Mouse (Mus musculus) left cerebral cortex, postnatal 4 days (tissue): ENCODE results near the gene Mad1l1. TPM values are rescaled to one million over a fixed set of nuclear protein-coding genes. Genes with fewer than 3 reads are reported as not detected.
A peak's percentile ranks its signal among the peaks of the same experiment; 100 is the strongest.

Experiments used
- DNase-seq: peaks from one replicate; pipeline ENCODE4 v3.0.0-alpha.2; 2022
- intact Hi-C: fragments of 180-260 bp; cut with DNase I; formaldehyde crosslinking; loops from one replicate; pipeline ENCODE4 v1.15.1; 2025
- total RNA-seq, 2 experiments: library from RNA; stranded (reverse); gene quantifications; 2 replicates each; pipeline ENCODE4 v1.2.3; 2021

Gene Mad1l1
- total RNA-seq, 2 experiments from 2014 or later = 24.1 to 24.7 TPM

DNA sequence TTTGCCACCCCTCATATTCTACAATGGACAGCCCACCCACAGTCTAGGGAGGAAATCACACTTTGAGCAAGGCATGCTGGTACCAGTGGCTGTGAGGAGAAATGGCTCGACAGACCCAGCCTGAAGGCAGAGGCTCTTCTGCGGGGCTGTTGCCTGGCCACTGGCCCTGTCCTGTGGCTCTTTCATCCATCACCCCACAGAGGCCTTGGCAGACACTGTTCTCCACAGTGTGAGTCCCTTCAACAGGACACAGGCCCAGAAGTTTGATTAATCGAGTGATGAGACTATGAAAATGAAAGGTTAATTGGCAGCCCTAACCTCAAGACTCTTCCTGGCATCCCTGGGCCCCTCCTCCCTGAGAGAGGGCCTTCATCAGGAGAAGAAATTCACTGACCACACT, 253.3 kb downstream of the Mad1l1 start:
- DNase-seq = peak; percentile 63
- intact Hi-C loops = no loop called here

DNA sequence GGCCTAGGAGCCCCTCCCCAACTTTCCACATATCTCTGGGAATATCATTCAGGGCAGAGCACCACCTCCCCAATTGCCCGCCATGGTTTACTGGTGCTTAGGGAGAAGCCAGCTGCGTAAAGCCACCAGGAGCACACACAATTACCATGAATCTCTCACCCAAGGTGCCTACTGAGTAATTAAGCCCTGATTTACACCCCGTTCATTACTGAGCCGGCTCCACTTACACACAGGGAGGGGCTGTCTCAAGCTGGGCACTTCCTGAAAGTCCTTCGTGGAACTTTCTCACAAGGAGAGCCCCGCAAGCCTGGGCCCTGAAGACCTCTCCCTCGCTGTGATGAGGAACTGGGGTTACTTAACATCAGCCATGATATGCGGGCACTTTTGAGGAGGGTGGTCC, 254.6 kb downstream of the Mad1l1 start:
- intact Hi-C loops = no loop called here
- DNase-seq = no peak

DNA sequence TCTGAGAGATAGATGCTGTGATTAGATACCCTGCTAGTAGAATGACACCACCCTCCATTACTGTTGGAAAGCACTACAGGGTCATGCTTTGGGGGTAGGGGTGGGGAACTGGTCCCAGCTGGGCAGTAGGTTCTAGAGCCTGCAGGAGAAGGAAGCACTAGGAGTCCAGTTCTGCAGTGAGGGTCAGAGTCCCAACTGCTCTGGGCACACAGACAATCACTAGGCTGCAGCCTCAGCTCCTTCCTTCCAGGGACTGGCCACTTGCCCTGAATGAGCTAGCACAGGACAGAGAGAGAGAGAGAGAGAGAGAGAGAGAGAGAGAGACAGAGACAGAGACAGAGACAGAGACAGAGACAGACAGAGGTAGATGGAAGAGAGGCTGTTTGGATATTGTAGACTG, 255.1 kb downstream of the Mad1l1 start:
- DNase-seq = no peak
- intact Hi-C loops = no loop called here

DNA sequence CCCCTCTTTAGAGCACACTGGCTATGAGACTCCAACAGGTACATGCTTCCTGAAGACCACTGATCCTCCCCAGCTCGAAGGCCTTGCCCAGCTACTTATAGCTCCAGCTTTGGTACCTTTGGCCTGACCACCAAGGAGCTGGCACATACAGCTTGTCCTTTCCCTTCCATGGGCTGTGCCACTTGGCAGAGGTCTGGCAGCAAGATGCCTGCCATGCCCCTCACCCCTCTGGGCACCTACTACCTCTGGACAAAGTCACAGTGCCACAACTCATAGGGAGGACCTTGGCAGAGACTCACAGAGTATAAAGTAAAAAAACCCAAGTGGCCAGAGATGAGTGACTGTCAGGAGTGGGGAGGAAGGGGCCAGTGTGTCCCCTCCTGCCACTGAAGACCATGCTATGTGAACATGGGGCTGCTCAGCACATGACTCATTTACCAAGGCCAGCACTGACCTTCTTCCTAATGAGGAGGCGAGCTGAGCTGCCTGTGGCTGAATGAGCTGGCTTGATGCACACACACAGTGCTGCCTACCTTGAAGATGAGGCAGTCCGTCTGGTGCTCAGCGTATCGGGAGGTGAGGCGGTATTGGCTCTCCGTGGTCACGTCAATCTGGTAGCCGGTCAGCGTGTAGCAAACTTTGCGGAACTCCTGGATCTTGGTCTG, 255.9 kb downstream of the Mad1l1 start:
- intact Hi-C loops = no loop called here
- no peak for DNase-seq

DNA sequence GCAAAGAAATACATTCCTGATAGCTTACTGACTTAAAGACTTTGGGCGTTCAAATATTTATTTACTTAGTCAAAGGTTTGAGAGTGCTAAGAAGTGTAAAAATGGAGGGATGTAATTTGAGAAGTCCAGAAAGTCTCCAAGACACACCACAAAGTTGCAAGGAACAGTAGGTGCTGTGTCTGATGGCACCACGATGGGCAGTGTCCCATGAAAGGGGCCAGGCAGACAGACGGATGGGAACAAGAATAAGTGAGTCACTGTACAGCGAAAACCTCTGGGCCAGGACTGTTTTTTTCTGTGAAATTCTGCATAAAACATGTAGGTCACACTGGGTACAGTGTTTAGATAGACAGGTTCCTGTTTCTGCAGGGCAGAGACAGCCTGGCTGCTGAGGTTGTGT, 256.8 kb downstream of the Mad1l1 start:
- intact Hi-C loops = no loop called here

DNA sequence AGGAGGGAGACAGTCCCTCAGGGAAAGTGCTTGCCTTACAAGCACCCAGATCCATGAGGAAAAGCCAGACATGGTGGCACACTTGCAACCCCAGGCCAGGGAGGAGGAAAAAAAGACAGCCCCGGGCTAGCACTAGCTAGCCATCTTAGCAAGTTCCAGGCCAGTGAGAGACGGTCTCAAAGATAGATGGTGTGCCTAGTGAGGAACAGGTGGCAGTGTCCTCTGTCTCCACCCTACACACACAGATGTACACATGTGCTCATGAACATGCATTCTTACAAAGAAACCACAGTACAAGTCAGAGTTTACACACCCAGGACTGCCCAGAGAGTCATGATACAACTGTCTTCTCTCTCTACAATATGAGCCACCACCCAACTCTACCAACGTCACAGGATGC, 258.5 kb downstream of the Mad1l1 start:
- intact Hi-C loops = no loop called here
- DNase-seq = no peak

More for the DNA sequence above, 256.8 kb downstream of the Mad1l1 start:
- DNase-seq = no peak

DNA sequence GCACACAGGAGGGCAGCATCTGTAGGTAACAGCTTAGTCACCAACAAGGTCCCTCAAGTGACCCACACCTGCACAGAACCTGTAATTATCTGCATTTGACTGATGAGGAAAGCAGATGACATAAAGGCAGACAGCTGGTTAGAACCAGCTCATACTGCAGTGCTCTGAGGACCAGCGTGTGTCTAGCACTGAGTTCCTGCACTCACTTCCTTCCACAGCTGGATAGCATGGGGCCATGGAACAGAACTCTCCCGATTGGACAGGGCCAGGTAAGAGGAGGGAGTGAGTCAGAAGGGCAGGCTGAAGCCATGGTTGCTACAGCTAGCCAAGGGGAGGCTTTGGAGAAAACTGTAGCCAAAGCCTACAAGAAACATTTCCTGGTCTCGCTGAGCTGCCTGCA, 259.0 kb downstream of the Mad1l1 start:
- no peak for DNase-seq
- intact Hi-C loops = no loop called here

DNA sequence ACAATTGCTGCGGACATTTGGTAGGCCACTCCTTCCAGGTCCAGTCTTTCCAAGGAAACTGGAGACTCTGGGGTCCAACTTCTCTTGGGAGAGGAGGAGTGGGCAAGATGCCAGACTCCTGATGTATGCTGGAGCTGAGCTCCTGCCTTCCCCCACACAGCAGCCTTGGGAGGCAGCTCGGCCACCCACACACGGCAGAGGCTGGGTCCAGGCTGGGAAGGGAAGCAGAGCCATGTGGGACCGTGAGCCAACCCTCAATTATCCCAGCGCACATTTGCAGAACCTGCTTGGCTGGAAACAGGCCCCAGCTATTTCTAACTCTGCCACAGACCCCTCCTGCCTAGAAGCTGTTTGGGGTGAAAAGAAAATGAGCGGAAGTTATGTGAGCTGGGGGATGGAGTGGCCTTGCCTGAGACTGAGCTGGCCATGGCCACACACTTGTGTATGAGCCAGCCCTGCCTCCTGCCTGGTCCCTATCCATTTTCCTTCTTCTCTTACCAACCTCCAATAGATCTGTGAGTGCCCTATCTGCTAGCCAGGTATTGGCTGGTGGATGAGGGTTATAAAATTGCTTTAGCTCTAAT, 260.0 kb downstream of the Mad1l1 start:
- DNase-seq = peak; percentile 60
- intact Hi-C loops = no loop called here

DNA sequence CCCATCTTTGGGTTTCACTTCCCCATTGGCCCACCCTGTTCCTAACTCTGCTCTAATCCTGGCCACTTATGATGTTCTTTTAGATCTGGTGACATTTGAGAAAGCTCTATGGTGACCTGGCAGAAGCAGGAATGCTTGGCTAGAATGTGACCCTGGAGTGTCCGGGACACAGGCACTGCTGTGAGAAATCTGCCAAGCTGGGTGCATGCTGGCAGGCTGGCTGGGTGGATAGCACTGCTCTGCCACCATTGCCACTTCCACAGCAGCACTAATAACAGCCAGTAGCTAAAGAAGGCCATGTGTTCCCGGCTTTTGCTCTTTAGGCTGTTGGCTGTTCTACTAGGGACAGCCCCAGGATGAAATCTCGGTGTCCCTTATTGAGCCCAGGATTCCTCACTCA, 265.1 kb downstream of the Mad1l1 start:
- intact Hi-C loops = loop anchor here (10.0 kb wide), 1 partner anchor 229 kb away; no protein-coding TSS in a partner anchor
- DNase-seq = no peak

DNA sequence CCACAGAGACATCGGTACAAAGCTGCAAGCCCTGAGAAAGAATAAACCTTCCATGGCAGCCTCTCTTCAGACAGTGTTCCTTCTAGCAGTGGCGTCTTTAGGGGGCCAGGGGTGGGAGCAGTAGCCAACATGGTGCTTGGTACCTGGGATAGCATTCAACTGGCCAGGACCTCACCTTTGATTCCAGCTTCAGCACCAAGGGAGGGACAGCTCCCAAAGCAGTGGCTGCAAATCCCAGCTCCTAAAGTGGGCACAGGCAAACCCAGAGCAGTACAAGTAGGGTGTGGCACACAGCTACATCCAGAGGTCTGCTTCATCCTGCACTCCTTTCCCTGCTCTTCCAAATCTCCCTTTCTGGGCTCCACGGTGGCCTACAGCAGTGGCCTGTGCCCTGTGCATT, 265.9 kb downstream of the Mad1l1 start:
- intact Hi-C loops = loop anchor here (10.0 kb wide), 1 partner anchor 229 kb away; no protein-coding TSS in a partner anchor
- DNase-seq = no peak

DNA sequence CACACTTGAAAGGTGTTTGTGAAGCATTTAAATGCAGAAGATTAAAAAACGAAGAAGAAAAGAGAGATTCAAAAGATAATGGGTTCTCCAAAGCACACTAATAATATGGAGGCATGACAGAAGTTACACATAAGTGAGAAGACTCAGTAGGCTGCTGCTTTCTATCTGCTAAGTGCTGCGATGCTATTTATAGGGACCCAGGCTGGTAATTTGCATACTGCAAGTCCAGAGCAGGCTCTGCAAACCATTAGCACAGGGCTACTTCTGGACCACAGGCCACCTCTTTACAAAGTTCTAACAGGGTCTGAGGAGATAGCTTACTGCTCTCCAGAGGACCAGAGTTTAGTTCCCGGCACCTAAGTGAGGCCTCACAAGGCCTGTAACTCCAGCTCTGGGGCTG, 267.7 kb downstream of the Mad1l1 start:
- no peak for DNase-seq
- intact Hi-C loops = loop anchor here (10.0 kb wide), 1 partner anchor 231 kb away; no protein-coding TSS in a partner anchor

DNA sequence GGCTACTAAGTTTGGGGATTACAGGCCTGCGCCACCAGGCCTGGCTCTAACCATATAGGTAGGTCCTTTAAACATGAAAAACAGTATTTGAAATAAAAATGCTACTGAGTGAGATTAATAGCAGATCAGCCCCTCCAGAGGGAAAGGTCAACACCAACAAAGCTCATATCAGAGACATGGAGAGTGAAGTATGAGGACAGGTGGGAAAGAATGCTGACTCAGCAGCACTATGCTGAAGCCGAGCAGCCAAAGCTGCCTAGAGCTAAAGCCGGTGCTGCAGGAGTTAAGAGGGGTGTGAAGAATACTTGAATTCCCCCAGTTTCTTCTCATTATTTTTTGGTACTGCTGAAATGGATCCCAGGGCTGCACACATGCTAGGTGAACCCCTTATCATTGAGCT, 268.9 kb downstream of the Mad1l1 start:
- intact Hi-C loops = loop anchor here (10.0 kb wide), 1 partner anchor 232 kb away; no protein-coding TSS in a partner anchor

DNA sequence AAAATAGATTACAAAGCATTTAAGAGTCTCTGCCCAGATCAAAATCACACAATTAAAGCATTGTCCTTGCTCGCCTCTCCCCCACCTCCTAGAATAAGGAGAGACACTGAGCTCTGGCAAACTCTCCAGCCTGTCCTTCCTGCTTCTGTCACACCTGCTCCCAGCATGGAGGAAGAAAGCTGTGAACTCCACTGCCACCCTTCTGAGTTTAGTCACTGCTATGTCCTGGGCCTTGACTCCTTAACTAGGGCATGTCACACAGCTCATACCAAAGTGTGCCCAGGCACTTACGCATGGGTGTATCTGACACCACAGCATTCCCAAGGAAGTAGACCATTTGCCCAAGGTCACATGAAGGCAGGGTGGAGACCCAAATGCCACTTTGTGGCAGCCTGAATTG, 275.9 kb downstream of the Mad1l1 start:
- intact Hi-C loops = no loop called here

More for the DNA sequence above, 268.9 kb downstream of the Mad1l1 start:
- DNase-seq = no peak

DNA sequence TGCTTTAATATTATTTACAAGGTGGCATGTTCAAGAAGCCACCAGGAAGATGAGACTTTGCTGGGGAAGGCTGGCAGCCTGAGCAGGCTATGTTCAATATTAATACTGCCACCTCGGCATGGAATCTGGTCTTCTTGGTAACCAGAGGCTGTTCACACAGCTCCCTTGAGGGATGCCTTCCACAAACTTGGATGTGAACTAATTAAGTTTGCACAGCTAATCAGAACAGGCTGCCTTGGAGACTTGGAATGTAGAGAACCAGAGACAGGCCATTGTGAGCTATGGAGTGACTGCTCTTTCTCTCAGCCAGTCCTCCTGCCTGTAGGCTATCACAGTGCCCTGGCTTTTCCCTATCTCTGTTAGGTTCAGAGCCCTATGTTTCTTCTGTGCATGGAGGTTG, 278.4 kb downstream of the Mad1l1 start:
- DNase-seq = no peak
- intact Hi-C loops = no loop called here

More for the DNA sequence above, 275.9 kb downstream of the Mad1l1 start:
- DNase-seq = no peak

DNA sequence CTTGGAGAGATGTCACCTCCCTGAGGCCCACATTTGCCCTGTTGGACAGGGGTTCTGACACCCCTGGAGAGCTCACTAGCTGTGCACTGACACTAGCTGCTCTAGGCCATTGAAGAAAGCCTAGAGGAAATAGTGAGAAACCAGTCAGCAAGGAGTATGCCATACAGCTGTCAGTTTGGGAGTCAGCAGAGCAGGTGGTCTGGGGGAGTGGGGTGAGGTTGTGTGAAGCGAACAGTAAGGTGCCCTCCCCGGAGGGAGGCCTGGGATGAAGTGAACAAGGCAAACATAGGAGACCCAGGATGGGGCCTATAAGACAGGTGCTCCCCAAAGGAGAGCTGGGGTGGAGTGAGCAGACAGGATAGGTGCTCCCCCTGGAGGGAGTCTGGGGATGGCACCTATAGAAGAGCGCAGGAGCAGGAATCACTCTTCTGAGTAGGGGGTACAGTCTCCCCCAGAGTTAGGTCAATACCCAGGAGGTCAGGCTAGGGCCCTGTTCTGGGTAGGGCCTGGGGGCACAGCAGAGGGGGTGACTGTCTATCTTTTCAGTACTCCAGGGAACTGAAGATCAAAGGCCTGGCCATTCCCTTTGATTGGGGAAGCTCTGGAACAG, 279.2 kb downstream of the Mad1l1 start:
- DNase-seq = no peak
- intact Hi-C loops = no loop called here

DNA sequence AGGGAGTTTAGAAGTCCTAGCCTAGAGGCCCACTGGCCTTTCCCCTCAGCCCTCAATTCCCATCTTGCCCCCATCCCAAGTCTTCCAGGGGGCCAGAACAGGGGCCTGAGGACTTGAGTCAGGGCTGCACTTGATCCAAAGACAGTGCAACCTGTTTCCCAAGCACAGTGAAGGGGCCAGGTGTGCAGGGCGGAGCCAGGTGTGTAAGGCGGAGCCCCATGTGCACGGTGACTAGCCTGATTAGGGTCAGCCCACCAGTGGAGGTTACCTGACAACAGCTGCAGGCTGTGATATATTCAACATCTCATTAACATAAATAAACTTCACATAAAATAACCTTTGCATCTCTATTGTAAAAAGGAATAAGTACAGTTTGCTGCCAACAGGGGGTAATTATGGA, 280.3 kb downstream of the Mad1l1 start:
- intact Hi-C loops = no loop called here
- no peak for DNase-seq

DNA sequence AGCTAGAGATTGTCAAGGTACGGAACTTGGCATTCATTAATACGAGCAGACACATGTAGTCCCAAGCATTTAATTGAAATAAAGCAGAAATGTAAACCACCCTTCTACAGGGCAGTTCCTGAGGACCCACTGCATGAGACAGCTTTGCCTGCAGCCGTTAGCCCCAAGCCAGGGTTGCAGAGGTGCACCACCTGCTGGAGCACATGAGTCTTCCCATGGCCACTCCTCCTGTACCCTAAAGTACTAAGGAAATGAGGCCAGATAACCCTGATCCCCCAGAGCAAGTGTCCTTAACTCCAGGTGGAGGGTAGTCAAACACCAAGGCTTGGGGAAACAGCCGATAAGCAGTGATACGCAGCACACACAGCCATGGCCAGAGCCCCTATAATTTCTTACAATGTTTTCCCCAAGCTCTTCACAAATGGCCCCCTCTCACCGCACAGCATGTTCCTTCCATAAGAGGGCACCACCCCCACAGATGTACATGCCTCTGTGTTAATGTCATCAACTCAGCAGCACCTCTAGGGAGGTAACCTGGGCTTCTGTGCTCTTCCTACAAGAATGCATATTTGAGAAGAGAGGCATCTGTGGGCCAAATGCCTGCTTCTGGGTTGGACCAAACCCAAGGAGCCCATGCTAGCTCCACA, 283.6 kb downstream of the Mad1l1 start:
- DNase-seq = no peak
- intact Hi-C loops = no loop called here

DNA sequence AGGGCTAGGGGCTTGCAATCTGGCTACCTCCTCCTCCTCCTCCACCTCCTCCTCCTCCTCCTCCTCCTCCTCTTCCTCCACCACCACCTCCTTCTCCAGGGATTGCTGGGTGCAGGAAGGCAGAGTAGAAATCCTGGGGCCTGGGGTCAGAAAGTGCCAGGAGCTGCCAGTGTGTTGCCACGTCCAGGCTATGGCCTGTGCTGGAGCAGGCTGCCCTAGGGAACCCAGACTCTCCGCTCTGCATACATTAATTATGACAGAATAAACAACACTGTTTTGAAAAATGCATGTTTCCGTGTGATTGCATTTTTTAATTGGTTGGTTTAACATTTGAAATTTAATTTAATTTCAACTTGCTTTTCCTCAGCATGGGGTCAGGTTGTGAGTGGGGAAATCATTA, 285.7 kb downstream of the Mad1l1 start:
- DNase-seq = no peak
- intact Hi-C loops = no loop called here

DNA sequence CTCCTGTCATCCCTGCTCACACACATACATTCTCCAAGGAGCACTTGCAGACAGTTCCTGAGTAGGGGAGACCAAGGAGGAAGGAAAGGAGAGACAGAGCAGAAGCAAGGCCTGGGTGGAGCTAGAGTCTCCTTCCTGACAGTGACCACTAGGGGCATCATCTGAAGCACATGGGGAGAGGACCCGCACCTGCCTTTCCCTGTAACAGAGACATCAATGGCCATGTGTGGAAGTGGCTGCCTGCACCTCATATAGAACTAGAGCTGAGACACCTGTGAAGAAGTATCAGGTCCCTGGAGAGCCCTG, 286.4 kb downstream of the Mad1l1 start:
- DNase-seq = no peak
- intact Hi-C loops = no loop called here

DNA sequence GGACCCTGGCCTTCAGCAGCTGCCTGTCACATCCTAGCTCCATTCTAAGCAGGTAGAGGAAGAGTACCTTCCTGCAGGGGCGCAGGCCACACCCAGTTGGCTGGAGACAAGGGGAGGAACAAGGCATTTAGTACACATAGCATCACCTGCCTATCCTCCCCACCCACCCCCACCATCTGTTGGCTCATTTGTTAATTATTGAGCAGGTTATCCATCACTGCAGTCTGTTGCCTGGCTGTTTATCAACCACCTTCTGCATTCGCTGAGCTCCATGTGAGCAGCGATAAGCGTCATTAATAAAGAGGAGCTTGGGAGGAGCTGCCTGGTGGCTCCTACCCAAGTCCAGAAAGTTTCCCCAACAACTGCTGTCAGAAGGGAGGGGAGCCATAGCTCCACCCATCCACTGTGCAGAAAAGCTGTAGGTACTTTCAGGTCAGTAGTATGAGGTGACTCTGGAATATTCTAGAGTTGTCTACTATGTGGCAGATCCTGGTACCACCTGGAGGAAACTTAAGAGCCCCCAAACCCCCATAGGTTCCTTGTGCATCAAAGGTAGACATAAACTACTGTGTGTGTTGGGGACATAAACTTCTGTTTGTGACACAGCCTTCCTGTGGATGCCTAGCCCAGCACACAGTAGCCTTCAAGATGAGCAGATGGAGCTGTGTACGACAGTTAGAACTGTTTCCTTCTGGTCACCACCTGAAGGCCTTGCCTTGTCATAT, 286.9 kb downstream of the Mad1l1 start:
- no peak for DNase-seq
- intact Hi-C loops = no loop called here

DNA sequence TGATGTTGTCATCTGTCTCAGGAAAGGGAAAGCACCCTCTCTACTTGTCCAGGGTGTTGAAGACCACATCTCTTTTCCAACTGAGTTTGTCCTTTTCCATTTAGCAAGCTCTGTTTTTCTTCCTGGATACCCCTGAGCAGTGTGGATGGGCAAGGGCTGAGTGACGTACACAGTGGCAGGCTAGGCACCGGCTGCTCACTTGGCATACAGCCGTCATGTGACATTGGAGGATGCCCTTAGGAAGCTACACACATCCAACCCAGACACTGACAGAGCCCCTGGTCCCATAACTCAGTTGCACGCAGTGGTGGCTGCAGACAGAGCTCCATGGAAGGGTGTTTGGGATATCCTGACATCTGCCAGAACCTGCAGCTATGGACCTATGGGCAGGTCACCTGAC, 295.0 kb downstream of the Mad1l1 start:
- intact Hi-C loops = no loop called here
- DNase-seq = no peak
